Mouse (Mus musculus): ENCODE results near the gene Kif17. TPM values are rescaled to one million over a fixed set of nuclear protein-coding genes. Genes with fewer than 3 reads are reported as not detected.
A peak's percentile ranks its signal among the peaks of the same experiment; 100 is the strongest.

Gene Kif17
- polyA plus RNA-seq, 1 experiment from 2014 or later, result 0.21 TPM

GRCm38 (mm10) chr4:138320711-138321110, 70.5 kb downstream of the Kif17 start:
- Histone ChIP-seq H3K4me3 (ENCODE audit: low read depth, low read length) (no peak overlapping the region), H3K9me3 (ENCODE audit: control insufficient read depth, low read length) (no peaks in the 10 kb centered on the region), H3K36me3 (ENCODE audit: control insufficient read depth, insufficient read depth, low read length) (0 out of 2 replicates have a peak, but pooled peaks cover 5% of the 10 kb centered on the region), H3K27me3 (ENCODE audit: control insufficient read depth, insufficient read depth, low read length) (no peaks in the 10 kb centered on the region), H3K27ac (replicated peaks) (no peak overlapping the region), H3K4me2 (replicated peaks; ENCODE audit: low read depth) (no peak overlapping the region), H3K4me1 (replicated peaks; ENCODE audit: control insufficient read depth, insufficient read depth) (no peaks in the 10 kb centered on the region), H3K9ac (ENCODE audit: low read length) (no peak overlapping the region)
- peak; percentile 66 for DNase-seq (ENCODE audit: low spot score)
- 61% methylated on average over 11 of the region's 11 CpGs for WGBS
- no peak for ATAC-seq (ENCODE audit: low FRiP score, low TSS enrichment)
- no peak for TF ChIP-seq EP300 (optimal IDR thresholded peaks at IDR 0.05)
- no peak for TF ChIP-seq CTCF (IDR thresholded peaks at IDR 0.05; ENCODE audit: low read depth)

GRCm38 (mm10) chr4:138321488-138321887, 71.3 kb downstream of the Kif17 start:
- ATAC-seq (ENCODE audit: low FRiP score, low TSS enrichment) (no peak), DNase-seq (ENCODE audit: low spot score) (no peak)
- Histone ChIP-seq H3K27me3 (ENCODE audit: control insufficient read depth, insufficient read depth, low read length) (no peaks in the 10 kb centered on the region), H3K4me2 (replicated peaks; ENCODE audit: low read depth) (no peak overlapping the region), H3K27ac (replicated peaks) (no peak overlapping the region), H3K4me1 (replicated peaks; ENCODE audit: control insufficient read depth, insufficient read depth) (no peaks in the 10 kb centered on the region), H3K36me3 (ENCODE audit: control insufficient read depth, insufficient read depth, low read length) (0 out of 2 replicates have a peak, but pooled peaks cover 3% of the 10 kb centered on the region), H3K9me3 (ENCODE audit: control insufficient read depth, low read length) (no peaks in the 10 kb centered on the region), H3K9ac (ENCODE audit: low read length) (no peak overlapping the region), H3K4me3 (ENCODE audit: low read depth, low read length) (no peak overlapping the region)
- TF ChIP-seq EP300 (optimal IDR thresholded peaks at IDR 0.05) (no peak), CTCF (IDR thresholded peaks at IDR 0.05; ENCODE audit: low read depth) (no peak)
- 56% methylated on average over 7 of the region's 7 CpGs for WGBS

DNA sequence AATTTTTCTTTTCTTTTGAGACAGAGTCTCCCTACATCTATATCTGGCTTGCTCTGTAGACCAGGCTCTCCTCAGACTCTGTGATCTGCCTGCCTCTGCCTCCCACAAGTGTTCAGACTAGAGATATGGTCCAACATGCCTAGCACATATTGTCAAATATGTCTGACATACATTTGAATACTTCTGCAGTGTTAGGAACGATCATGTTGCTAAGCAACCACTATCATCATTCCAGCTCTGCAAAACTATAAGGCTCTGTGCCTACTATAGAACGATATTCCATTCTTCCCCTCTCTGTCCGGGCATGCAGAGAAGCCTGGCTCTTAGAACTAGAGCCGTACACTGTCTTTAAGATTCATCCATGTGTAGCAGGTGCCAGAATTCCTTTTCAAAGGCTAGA, 72.5 kb downstream of the Kif17 start:
- H3K27ac ChIP-seq (replicated peaks), result no peak overlapping the region
- 50% methylated on average over 4 of the region's 4 CpGs for WGBS
- no peaks in the 10 kb centered on the region for H3K4me1 ChIP-seq (replicated peaks; ENCODE audit: control insufficient read depth, insufficient read depth)
- H3K9ac ChIP-seq (ENCODE audit: low read length), result no peak overlapping the region
- DNase-seq (ENCODE audit: low spot score) (no peak), ATAC-seq (ENCODE audit: low FRiP score, low TSS enrichment) (no peak)
- H3K4me3 ChIP-seq (ENCODE audit: low read depth, low read length), result no peak overlapping the region
- no peaks in the 10 kb centered on the region for H3K9me3 ChIP-seq (ENCODE audit: control insufficient read depth, low read length)
- no peaks in the 10 kb centered on the region for H3K27me3 ChIP-seq (ENCODE audit: control insufficient read depth, insufficient read depth, low read length)
- TF ChIP-seq CTCF (IDR thresholded peaks at IDR 0.05; ENCODE audit: low read depth), result no peak
- TF ChIP-seq EP300 (optimal IDR thresholded peaks at IDR 0.05), result no peak
- H3K36me3 ChIP-seq (ENCODE audit: control insufficient read depth, insufficient read depth, low read length), result no peaks in the 10 kb centered on the region
- H3K4me2 ChIP-seq (replicated peaks; ENCODE audit: low read depth), result no peak overlapping the region

GRCm38 (mm10) chr4:138323753-138324152, 73.5 kb downstream of the Kif17 start:
- Histone ChIP-seq H3K9me3 (ENCODE audit: control insufficient read depth, low read length) (no peaks in the 10 kb centered on the region), H3K4me3 (ENCODE audit: low read depth, low read length) (no peak overlapping the region), H3K9ac (ENCODE audit: low read length) (no peak overlapping the region), H3K36me3 (ENCODE audit: control insufficient read depth, insufficient read depth, low read length) (no peaks in the 10 kb centered on the region), H3K27ac (replicated peaks) (peak overlapping the region; percentile 78), H3K4me2 (replicated peaks; ENCODE audit: low read depth) (0 out of 2 replicates have a peak overlapping the region, but pooled peaks have one; percentile 5), H3K27me3 (ENCODE audit: control insufficient read depth, insufficient read depth, low read length) (no peaks in the 10 kb centered on the region), H3K4me1 (replicated peaks; ENCODE audit: control insufficient read depth, insufficient read depth) (no peaks in the 10 kb centered on the region)
- 28% methylated on average over 4 of the region's 4 CpGs for WGBS
- no peak for ATAC-seq (ENCODE audit: low FRiP score, low TSS enrichment)
- DNase-seq (ENCODE audit: low spot score), result no peak
- TF ChIP-seq EP300 (optimal IDR thresholded peaks at IDR 0.05), result no peak
- TF ChIP-seq CTCF (IDR thresholded peaks at IDR 0.05; ENCODE audit: low read depth), result no peak

- WGBS, result 79% methylated on average over 3 of the region's 3 CpGs
- Histone ChIP-seq H3K9me3 (ENCODE audit: control insufficient read depth, low read length) (no peaks in the 10 kb centered on the region), H3K4me3 (ENCODE audit: low read depth, low read length) (no peak overlapping the region), H3K9ac (ENCODE audit: low read length) (no peak overlapping the region), H3K27ac (replicated peaks) (no peak overlapping the region; the same call in 1 of the 2 replicates), H3K27me3 (ENCODE audit: control insufficient read depth, insufficient read depth, low read length) (no peaks in the 10 kb centered on the region), H3K4me1 (replicated peaks; ENCODE audit: control insufficient read depth, insufficient read depth) (no peaks in the 10 kb centered on the region), H3K36me3 (ENCODE audit: control insufficient read depth, insufficient read depth, low read length) (no peaks in the 10 kb centered on the region), H3K4me2 (replicated peaks; ENCODE audit: low read depth) (no peak overlapping the region)
- DNase-seq (ENCODE audit: low spot score) (no peak), ATAC-seq (ENCODE audit: low FRiP score, low TSS enrichment) (no peak)
- TF ChIP-seq EP300 (optimal IDR thresholded peaks at IDR 0.05), result no peak
- TF ChIP-seq CTCF (IDR thresholded peaks at IDR 0.05; ENCODE audit: low read depth), result no peak
Measured at GRCm38 (mm10) chr4:138324451-138324850, 74.2 kb downstream of the Kif17 start.

- H3K4me2 ChIP-seq (replicated peaks; ENCODE audit: low read depth), result peak overlapping the region; percentile 67
- H3K27ac ChIP-seq (replicated peaks), result peak overlapping the region; percentile 100
- peak; percentile 98 for DNase-seq (ENCODE audit: low spot score)
- WGBS, result under 1% methylated on average over 38 of the region's 45 CpGs
- H3K4me1 ChIP-seq (replicated peaks; ENCODE audit: control insufficient read depth, insufficient read depth), result no peaks in the 10 kb centered on the region
- no peaks in the 10 kb centered on the region for H3K9me3 ChIP-seq (ENCODE audit: control insufficient read depth, low read length)
- H3K36me3 ChIP-seq (ENCODE audit: control insufficient read depth, insufficient read depth, low read length), result no peaks in the 10 kb centered on the region
- TF ChIP-seq EP300 (optimal IDR thresholded peaks at IDR 0.05), result no peak
- no peak for TF ChIP-seq CTCF (IDR thresholded peaks at IDR 0.05; ENCODE audit: low read depth)
- ATAC-seq (ENCODE audit: low FRiP score, low TSS enrichment), result peak; percentile 93
- peak overlapping the region; percentile 94 for H3K4me3 ChIP-seq (ENCODE audit: low read depth, low read length)
- H3K27me3 ChIP-seq (ENCODE audit: control insufficient read depth, insufficient read depth, low read length), result no peaks in the 10 kb centered on the region
- H3K9ac ChIP-seq (ENCODE audit: low read length), result peak overlapping the region; percentile 99
Measured at GRCm38 (mm10) chr4:138325466-138326076, 75.3 kb downstream of the Kif17 start.

Measured in stomach, postnatal 0 days (tissue).